Mouse (Mus musculus) CD4-positive, CD25-positive, alpha-beta regulatory T cell, adult 2 months (primary cell): ENCODE data around the gene Catsperg1.
A peak's percentile ranks its signal among the peaks of the same experiment; 100 is the strongest.
"Not testable (repeated sequence)": the region's sequence is repeated elsewhere in the genome, so short reads cannot be mapped to it uniquely, and the experiment has no call there.

ENCODE experiments used
- DNase-seq: peaks from one replicate; pipeline ENCODE4 v3.0.0-alpha.2; 2012; ENCODE audit warnings: low read depth, low spot score

The Catsperg1 gene

DNA sequence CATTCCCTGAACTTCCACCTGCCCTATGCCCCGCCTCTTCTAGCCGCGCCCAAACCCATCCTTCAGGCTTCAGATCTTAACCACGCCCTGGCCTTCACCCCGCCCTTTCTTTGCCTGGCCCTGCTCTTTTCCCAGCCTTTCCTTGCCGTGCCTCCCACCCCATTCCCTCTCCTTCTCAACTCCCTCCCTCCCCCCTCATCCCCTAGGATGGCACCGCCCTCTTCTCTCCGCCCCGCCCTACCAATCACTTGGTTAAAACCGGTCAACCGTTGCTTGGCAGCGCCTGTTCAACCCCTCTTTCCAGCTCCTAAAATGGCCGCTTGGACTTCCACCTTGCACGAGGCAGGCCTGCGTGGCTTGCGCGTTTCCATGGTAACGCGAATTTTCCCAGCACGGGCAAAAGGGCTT lies at the start of gene Catsperg1:
Gene Catsperg1, minus strand, starts transcription at position 361 of the 408 bp plus-strand sequence.
- DNase-seq = no peak

DNA sequence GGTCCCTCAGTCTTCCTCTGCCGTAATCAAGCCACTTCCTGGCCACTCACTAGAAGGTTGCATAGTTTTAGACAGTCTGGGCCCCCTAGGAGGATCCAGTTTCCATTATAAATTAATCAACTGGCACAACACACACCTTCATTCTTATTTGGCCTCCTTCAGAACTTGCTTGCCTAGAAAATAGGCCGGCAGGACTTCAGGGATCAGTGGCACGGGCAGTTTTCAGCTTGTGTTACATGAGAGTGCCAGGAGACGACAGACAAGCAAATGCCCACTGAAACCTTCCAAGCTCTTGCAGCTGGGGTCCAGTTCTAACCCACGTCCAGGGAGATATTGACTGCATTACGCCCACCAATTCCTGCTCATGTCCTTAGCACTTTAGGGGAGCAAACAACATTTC lies 48.3 kb upstream of the Catsperg1 start:
- no peak for DNase-seq

DNA sequence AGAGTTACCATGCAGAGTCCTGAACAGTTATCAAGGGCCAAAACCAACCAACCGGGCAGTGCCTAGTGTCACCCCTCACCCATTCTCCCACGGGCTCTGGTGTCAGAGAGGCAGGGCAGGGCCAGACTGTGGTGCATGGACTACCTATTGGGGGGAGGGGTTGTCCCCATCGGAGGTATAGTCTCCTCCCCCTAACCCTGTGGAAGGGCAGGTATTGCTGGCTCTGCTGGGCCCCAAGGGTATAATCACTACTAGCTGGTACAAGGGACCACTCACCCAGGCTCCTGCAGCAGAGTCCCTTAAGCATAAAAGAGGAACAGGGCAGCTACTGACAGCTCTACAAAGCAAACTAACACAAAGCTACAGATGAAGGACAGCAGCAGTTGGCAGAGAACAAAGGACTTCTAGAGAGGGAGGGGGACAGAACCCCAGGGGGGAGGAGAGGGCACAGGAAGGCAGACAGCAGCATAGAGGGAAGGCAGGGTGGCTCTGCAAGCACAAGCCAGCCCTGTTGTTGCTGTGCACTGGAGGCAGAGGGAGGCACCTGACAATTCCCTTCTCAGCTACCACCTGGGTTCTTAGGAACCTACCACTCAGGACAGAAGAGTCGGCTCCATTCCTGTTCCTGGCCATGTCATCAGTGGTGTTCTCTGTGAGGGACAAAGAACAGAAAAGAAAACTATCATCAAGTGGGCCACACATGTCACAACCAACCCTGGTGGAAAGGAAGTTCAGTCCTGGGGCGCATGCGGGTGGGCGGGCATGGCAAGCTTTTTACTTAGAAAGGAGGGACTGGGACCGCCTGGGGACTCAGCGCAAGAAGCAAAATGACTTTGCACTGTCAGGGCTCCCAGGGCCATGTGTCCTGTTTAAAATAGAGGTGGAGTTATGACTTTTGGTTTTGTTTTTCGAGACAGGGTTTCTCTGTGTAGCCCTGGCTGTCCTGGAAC lies 46.2 kb upstream of the Catsperg1 start:
- DNase-seq = no peak

DNA sequence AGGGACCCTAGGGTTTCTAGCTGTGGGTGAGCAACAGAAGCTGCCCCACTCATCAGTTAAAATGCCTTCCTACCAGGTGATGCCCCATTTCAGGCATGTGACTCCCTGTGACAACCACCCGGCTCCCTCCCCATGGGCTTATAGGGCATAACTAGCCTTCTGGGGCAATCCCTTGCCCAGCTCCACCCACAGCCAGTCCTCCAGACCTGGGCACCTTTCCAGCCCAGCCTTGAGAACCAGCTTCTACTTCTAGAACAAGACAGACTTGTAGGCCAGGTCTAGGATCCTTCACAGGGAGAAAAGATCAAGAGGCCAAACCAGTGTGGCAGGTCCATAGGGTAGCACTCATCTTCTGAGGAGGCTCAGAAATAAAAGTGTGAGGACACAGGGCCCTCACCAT lies 43.5 kb upstream of the Catsperg1 start:
- DNase-seq = no peak

DNA sequence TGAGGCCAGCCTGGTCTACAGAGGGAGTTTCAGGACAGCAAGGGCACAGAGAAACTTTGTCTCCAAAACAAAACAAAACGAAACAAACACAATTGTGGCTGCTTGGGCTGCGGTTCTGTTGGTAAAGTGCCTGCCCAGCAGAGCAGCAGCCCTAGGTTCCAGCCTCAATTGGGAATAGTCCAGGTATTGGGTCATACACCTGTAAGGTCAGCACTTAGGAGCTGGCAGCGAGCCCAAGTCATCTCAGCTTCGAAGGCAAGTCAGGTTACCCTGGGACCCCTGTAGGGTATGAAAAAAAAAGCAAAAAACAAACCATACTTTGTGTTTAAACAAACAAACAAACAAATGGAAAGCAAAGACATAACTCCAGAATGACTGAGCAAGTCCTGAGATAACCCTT lies 42.0 kb upstream of the Catsperg1 start:
- no peak for DNase-seq

DNA sequence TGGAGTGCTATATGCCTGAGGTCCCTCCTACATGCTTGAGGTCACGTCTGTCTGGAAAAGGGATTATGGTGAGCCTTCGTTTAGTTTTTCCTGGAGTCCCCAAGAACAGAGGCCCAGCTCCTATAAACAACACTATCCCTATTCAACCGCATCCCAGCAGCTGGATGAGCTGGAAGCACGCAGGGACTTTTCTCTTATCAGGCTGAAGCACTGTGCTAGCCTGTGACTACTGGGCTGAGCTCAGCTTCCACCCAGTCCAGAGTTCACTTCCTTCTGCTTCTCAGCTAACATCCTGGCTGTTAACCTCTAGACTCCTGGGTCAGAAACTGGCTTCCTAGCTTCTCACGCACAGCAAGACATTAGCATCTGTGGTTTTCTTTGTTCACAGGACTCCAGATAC lies 40.0 kb upstream of the Catsperg1 start:
- no peak for DNase-seq

DNA sequence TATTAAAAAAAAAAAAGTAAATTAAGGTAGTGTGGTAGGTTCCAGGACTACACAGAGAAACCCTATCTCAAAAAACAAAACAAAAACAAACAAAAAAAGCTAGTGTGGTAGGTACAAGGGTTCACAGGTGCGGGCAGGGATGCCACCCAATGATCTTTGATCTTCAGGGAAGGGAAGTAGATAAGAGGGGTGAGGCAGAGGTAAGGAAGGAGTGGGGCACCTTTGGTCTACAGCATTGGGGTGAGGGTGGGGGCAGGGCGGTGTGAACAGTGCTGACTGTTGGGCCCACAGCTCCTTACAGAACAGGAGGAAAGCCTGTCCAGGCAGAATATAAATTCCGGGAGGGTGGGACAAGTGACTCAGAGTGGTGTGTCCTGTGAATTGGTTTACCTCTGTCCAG lies 37.3 kb upstream of the Catsperg1 start:
- DNase-seq = peak; percentile 45

DNA sequence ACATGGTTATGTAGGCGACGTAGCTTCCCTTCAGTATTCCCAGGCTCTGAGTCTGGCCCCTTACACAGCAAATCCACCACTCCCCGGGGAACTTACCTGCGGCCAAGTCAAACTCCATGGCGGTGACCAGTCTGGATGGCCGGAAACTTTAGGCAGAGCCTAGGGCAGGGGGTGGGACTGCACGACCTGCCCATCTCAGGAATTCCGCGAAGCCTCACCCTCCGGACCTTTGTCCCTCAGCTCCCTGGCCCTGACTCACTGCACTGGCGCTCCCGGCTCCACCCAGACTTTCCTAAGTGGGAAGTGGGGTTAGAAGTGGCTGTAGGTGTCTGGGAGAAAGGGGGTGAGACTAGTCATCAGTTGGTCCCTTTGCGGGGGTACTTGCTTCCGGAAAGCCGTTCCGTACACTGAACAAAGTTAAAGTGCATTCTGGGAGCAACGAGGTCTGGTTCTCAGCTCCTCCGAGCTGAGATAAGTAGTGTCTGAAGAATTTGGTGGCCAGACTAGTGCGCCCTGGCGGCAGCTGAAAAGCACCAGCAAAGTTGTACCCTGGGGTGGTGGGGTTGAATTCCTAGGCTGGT lies 34.5 kb upstream of the Catsperg1 start, which contains the start of gene 2200002D01Rik:
Gene 2200002D01Rik, minus strand, starts transcription at position 206 of the 581 bp plus-strand sequence.
- peak; percentile 41 for DNase-seq

DNA sequence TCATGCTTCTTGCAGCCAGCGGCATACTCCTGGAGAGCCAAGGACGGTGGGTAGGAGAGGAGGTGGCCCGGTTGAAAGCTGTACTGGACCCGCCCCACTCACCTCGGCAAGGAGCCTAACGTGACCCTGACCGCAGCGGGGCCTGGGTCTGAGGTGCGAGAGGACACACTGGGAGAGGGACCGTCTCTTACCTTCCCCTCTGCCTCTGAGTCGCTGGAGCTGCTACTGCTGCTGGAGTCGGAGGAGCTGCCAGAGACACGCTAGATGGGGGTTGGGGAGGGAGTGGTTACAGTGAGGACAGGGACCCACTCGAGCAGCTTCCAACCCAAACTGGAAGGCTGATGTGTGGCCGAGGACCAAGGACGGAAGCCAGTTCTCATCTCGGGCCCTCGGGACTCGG lies 33.9 kb upstream of the Catsperg1 start:
- DNase-seq = peak; percentile 29

DNA sequence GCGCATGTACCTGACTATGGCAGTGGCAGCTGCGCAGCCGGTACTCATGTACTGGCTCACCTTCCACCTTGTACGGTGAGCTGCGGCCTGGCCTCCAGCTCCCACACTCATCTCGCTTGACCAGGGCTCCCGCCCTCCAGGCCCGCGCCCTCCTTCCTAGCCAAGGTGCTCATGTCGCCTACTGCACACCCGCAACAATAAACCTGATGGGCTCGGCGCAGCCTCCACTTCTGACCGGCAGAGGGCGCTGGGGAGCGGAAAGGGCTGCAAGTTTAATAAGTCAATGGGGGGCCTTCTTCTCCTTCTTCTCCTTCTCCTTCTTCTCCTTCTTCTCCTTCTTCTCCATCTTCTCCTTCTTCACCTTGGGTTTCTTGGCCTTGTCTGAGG lies 33.5 kb upstream of the Catsperg1 start:
- DNase-seq = peak; percentile 86

DNA sequence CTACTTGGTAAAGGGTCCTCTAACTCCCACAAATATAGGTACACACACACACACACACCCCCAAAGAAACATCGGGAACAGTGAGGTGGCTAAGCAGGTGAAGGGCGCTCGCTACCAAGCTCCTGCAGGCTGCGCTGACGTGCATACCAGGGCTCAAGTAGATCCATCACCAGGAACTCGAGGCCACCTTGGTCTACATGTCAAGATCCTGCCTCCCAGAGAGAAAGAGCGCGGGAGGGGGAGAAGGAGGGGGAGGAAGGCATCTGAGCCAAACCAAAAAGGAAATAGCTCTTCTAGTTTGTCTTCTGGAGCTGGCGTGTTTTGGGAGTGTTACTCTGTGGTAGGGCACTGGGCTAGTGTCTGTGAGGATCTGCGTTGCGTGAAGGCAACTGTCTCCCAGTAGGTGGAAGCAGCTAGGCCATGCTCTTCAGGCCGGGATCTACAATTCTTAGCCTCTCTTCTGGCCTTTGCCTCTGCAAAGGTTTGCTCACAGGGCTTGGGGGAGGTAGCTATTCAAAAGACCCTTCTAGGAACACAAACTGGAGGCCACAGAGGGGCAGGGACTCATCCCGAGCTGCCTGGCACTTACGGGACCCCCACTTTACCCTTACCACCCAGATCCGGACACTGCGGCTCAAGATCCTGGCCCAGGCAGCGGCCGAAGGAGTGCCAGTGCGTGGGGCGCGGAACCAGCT lies 32.9 kb upstream of the Catsperg1 start:
- no peak for DNase-seq

DNA sequence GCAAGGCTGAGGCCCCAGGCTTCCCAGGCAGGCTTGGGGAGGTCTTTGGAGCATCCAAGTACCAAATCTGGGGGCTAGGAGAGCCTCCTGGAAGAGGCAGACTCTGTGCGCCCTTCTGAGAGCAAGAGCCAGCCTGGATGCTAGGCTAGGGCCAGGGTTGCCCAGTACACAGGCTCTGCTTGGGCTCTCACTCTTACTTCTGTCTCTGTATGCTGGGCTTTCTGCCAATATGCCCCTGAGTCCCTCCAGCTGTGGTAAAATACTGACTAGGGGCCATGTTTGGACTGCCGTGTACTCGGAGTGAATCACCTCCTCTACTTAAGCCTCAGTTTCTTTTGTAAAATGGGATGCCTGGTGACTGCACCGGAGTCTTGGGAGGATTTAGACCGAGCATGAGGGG lies 32.2 kb upstream of the Catsperg1 start:
- no peak for DNase-seq

DNA sequence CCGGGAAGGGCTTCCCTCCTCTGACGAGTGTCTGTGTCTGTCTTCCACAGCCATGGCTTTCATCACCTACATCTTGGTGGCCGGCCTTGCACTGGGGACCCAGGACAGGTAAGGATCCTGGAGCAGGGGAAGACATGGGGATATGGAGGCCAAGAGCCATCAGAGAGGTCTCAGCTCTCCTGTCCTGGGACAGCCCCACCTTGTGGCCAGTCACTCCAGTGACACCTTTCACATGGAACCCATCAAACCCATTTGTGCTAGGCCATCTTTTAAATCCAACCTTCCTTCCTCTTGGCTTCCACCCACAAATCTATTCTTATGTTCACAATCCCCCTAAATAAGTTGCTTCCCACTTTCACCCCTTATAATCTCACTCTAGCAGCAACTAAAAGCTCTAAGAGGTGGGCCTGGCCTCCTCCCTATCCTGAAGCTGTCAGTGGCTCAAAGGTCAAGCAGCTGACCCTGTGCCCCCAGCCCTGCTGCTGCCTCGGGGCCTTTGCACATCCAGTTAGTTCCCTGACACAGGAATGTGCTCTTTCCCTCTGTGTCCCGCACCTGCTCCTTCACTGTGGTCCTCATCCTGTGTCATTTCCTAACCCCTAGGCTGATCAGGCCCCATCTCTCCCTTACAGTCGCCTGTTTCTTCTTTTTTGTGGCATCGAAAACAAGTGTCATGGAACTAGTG lies 31.0 kb upstream of the Catsperg1 start:
- DNase-seq = peak; percentile 75

DNA sequence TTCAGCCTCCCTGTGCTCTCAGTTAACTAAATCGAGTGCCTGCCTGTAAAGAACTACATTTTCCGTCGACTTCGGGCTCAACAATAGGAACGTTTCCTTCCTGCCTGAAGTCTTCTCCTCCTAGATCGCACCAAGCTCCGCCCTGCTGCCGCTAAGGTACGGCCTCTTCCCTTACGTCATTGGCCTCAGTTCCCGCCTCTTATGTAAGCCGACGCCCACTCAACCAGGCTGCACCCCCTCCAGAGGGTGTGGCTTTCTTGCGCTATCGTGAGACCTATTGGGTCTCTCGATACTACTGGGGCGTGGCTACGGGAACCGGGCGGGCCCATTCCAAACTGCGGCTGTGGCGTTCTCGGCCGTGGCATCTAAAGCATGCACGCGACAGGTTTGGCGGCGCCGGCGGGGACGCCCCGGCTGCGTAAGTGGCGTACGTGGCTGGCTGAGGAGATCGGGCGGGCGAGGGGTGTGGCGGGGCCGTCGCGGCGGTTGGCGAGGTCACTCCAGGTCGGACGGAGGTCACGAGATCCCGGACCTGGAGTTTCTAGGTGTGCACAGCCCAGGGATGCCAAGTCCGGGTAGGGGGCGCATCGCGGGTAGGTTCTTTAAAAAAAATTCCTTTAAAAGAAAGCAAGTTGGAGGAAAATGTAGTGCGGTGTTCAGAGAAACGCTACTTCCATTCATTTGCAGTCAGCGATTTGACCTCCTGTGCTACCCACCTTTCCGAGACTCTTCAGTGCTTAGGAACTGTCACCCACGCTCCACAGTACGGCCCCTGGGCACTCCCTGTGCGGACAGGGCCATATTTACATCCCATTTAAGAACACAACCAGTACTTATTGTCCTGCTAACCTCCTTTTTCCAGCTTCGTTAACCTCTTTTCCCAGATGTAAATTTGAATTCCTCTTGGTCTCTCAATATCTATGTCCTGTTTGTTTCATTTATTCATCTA lies 24.5 kb upstream of the Catsperg1 start, which contains the start of gene Yif1b:
Gene Yif1b, plus strand, starts transcription at position 311 of the 949 bp plus-strand sequence.
- peak; percentile 100 for DNase-seq

DNA sequence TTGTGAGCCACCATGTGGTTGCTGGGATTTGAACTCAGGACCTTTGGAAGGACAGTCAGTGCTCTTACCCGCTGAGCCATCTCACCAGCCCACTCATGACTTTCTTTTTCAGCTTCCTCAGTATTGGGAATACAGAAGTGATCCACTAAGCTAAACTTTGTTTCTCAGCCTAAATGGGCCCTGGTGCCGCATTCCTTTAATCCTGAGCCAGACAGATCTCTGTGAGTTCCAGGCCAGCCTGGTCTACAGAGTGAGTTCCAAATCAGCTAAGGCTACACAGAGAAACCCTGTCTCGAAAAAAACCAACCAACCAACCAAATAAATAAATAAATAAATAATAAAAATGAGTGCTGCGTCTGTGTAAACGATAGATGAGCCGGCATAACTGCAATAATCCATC lies 23.8 kb upstream of the Catsperg1 start:
- not testable (repeated sequence) for DNase-seq

DNA sequence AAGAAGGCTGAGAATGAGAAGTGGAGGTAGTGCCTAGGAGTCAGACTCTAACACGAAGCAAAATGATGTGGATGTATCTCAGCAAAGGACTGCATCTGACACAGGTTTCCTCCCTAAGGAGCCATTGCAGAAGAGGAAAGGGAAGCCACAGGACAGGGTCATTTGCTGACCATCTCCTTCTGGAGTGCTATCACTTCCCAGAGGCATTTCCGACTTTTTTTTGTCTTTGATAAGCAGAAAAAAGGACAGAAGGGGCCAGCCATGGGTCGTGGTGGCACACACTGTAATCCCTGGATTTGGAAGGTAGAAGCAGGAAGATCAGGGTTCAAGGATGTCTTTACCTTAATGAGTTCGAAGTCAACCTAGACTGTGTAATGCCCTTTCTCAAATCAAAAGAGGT lies 22.8 kb upstream of the Catsperg1 start:
- no peak for DNase-seq

DNA sequence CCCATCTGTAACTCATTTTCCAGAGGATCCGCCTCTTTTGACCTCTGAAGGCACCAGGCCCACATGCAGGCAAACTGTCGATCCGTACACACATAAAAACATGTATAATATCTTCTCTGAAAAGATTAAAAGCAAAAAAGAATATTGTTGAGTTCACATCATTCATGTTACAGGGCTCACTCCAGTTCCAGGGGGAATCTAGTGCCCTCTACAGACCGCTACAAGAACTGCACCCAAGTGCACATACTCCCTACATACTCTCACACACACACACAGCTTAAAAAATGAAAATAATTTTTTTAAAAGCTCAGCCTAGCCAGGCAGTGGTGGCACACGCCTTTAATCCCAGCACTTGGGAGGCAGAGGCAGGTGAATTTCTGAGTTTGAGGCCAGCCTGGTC lies 20.8 kb upstream of the Catsperg1 start:
- DNase-seq = peak; percentile 45

DNA sequence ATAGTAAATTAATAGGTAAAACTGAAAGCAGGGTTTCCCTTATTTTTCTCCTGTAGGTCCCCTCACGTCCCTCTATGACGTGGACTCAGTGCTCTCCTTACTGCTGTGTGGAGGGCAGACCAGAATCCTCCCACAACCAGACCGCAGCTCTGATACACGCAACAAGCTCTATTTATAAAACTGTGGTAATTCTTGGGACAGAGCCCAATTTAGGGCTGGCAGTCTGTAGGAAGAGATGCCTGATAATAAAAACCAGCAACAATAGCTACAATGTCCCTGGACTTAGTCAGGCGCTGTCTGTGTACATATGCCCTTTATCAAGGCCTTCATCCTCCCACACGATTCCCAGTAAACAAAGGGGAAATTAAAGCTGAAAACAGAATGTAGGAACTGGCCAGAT lies 19.9 kb upstream of the Catsperg1 start:
- DNase-seq = no peak

DNA sequence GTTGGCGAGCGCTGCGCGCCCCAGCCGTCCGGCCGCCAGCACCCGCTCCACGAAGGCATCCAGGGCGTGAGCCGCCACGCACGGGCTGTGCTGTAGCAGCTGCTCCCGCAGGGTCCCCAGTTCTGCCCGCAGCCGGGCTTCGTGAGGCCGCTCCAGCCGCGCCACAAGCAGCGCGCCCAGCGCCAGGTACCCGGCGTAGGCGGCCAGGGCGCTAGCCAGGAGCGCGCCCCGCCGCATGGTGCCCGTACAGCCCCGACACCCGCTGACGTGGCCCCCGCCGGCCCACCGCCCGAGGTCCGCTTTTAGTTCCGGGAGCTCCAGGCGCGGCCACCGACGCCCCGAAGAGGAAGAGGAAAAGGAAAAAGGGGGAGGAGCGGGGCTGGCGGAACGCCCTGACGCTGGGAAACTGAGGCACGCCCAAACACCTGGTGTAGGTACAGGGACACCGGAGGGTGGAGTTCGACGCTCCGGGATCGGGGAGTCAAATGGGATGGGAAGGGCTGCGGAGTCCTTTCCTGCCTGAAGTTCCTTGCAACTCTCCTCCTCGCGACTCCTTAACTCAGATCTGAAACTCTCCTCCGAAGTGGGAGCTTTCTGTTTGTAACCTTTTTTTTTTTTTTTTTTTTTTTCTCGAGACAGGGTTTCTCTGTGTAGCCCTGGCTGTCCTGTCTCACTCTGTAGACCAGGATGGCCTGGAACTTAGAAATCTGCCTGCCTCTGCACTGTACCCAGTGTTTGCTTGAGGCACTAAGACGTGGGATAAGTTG lies 18.6 kb upstream of the Catsperg1 start, which contains the start of gene Kcnk6:
Gene Kcnk6, minus strand, starts transcription at position 269 of the 767 bp plus-strand sequence.
- DNase-seq = peak; percentile 55

DNA sequence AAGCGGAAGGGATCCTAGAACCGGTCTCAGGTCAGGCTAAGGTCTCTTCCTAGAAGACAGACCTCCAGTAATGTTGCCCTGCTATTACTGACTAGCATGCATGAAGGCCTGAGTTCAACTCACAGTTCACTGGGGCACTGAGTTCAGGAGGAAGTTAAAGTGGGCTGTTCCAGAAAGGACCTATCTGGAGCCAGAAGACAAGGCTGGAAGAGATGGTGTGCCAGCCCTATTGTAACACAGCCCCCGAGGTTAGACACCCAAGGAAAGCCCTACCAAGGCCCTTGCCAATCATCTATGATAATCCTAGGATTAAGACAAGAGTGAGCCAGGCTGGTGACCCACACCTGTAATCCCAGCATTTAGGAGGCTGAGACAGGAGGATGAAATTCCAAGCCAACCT lies 17.7 kb upstream of the Catsperg1 start:
- no peak for DNase-seq
